ENCODE assay signal across 9 mouse cellular contexts in the genomic region with DNA sequence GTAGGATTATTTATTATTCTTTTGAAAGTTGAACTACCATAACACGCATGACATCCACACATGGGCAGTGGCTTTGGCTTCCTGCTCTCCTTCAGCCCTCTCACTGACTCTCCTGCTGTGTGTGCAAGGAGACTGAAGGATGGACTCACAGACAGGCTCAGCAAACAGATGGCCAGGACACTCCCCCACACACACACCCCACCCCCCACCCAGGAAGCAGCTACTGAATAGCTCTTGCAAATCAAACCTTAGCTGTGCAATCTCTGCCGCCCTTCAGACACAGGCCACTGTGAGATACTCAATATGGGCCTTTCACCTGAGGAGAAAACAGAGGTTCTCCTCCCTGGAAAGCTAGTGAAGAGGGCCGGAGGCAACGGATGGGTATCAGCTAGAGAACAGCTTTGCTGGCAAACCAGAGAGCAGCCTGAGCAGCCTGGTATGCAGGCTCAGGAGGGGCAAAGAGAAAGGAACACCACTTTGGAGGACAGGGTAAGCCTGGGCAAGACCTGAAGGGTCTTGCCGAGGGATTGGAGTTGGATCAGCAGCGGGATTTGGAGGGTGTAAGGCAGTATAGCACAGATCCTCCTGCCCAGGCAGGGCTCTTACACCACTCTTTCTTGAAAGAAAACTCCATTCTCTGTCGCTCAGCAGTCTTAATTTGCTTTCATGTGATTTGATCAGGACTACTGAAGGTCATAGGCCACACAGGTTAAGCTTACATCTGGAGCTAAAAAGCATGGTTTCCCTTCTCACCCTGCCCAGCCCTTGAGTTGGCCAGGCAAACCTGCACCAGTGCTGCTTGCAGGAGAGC. TPM values are rescaled to one million over a fixed set of nuclear protein-coding genes. Genes with fewer than 3 reads are reported as not detected.
DNase-seq lines count a peak whose midpoint lies in the region; ATAC-seq and TF ChIP-seq lines count a peak whose summit lies in the region.
"Had no signal": no experiment of that assay in that cellular context is flagged by ENCODE, and none has a peak within 500 bp of the region (broad histone marks: within the 10 kb centered on the region; RNA-seq: fewer than 3 reads in every experiment).

No protein-coding gene starts in this region.

- no peaks in the 10 kb centered on the region for H3K79me2 ChIP-seq in heart, adult 2 months (replicated peaks; ENCODE audit: control insufficient read depth, insufficient read depth, low read length)

- H3K27me3 ChIP-seq in heart, embryonic 15.5 days: peaks cover 42% of the 10 kb centered on the region
- H3K27me3 ChIP-seq in heart, adult 2 months (ENCODE audit: control insufficient read depth, insufficient read depth, low read length): no peaks in the 10 kb centered on the region
- no peaks in the 10 kb centered on the region for H3K27me3 ChIP-seq in hindbrain, embryonic 16.5 days (replicated peaks; ENCODE audit: control insufficient read depth, insufficient read depth, low read length)
- no peaks in the 10 kb centered on the region for H3K27me3 ChIP-seq in neural tube, embryonic 14.5 days (ENCODE audit: control insufficient read depth, insufficient read depth, low read length)

- no peak overlapping the region for H3K27ac ChIP-seq in heart, embryonic 15.5 days
- no peak overlapping the region for H3K27ac ChIP-seq in heart, adult 2 months
- H3K27ac ChIP-seq in hindbrain, embryonic 16.5 days (ENCODE audit: low read depth, low read length): peak overlapping the region; percentile 31; the same call in 1 of the 2 replicates
- H3K27ac ChIP-seq in neural tube, embryonic 14.5 days (ENCODE audit: low read depth, low read length): no peak overlapping the region

- H3K9me3 ChIP-seq in heart, embryonic 15.5 days (replicated peaks): no peaks in the 10 kb centered on the region
- H3K9me3 ChIP-seq in hindbrain, embryonic 16.5 days (ENCODE audit: control insufficient read depth, low read length): no peaks in the 10 kb centered on the region
- no peaks in the 10 kb centered on the region for H3K9me3 ChIP-seq in neural tube, embryonic 14.5 days (ENCODE audit: control insufficient read depth, low read length)

- 62% methylated on average over 7 of the region's 7 CpGs for WGBS in heart, embryonic 15.5 days
- WGBS in heart, adult 2 months: 87% methylated on average over 7 of the region's 7 CpGs
- 18% methylated on average over 7 of the region's 7 CpGs for WGBS in hindbrain, embryonic 16.5 days
- 25% methylated on average over 7 of the region's 7 CpGs for WGBS in neural tube, embryonic 14.5 days

- H3K36me3 ChIP-seq in heart, embryonic 15.5 days: no peaks in the 10 kb centered on the region
- H3K36me3 ChIP-seq in heart, adult 2 months (ENCODE audit: control insufficient read depth, insufficient read depth, low read length): no peaks in the 10 kb centered on the region
- H3K36me3 ChIP-seq in hindbrain, embryonic 16.5 days (ENCODE audit: control insufficient read depth, insufficient read depth, low read length): no peaks in the 10 kb centered on the region
- no peaks in the 10 kb centered on the region for H3K36me3 ChIP-seq in neural tube, embryonic 14.5 days (ENCODE audit: control insufficient read depth, insufficient read depth, low read length)

- no peak overlapping the region for H3K9ac ChIP-seq in heart, embryonic 15.5 days
- no peak overlapping the region for H3K9ac ChIP-seq in heart, adult 2 months (ENCODE audit: low read depth, low read length)
- peak overlapping the region; percentile 64 for H3K9ac ChIP-seq in hindbrain, embryonic 16.5 days (ENCODE audit: low read depth, low read length)
- H3K9ac ChIP-seq in neural tube, embryonic 14.5 days (replicated peaks; ENCODE audit: low read depth, low read length): peak overlapping the region; percentile 18

- TF ChIP-seq CTCF in heart, adult 2 months (IDR thresholded peaks at IDR 0.05): no peak

- no peak for TF ChIP-seq POLR2A in heart, adult 2 months (IDR thresholded peaks at IDR 0.05; ENCODE audit: insufficient read depth, low read depth, low read length)

- intact Hi-C loops in heart, adult 2 months (cut with DNase I): loop anchor here (5.0 kb wide), 1 partner anchor 94 kb away; no protein-coding TSS in a partner anchor

- DNase-seq in heart, adult 2 months: no peak
- peak; percentile 45 to 49 for DNase-seq in cerebellum, postnatal 10 days

- ATAC-seq in heart, embryonic 15.5 days (replicated peaks; ENCODE audit: insufficient number of reproducible peaks, insufficient read depth, low FRiP score, low read depth): no peak
- ATAC-seq in hindbrain, embryonic 16.5 days: no peak
- ATAC-seq in neural tube, embryonic 14.5 days (ENCODE audit: low read depth): no peak
- no peak for ATAC-seq in megakaryocyte progenitor cell, adult 5-6 weeks (replicated peaks; ENCODE audit: poor library complexity)
- ATAC-seq in megakaryocyte, adult 5-6 weeks (ENCODE audit: poor library complexity, severe bottlenecking): no peak
- no peak for ATAC-seq in erythroblast, adult 5-6 weeks (replicated peaks; ENCODE audit: low FRiP score, poor library complexity, severe bottlenecking)

- TF ChIP-seq EP300 in heart, adult 2 months (IDR thresholded peaks at IDR 0.05; ENCODE audit: insufficient read depth, low read depth, low read length): no peak

- 0 out of 2 replicates have a peak overlapping the region, but pooled peaks have one; percentile 85 for H3K4me3 ChIP-seq in heart, embryonic 15.5 days
- H3K4me3 ChIP-seq in heart, adult 2 months: no peak overlapping the region
- H3K4me3 ChIP-seq in hindbrain, embryonic 16.5 days (ENCODE audit: low read length): peak overlapping the region; percentile 52
- peak overlapping the region; percentile 82 for H3K4me3 ChIP-seq in neural tube, embryonic 14.5 days (ENCODE audit: low read depth, low read length)
- H3K4me3 ChIP-seq: erythroblast, embryonic 14.5 days had no signal

- H3K4me2 ChIP-seq in heart, embryonic 15.5 days: peak overlapping the region; percentile 100; the same call in 1 of the 2 replicates
- peak overlapping the region; percentile 92 for H3K4me2 ChIP-seq in hindbrain, embryonic 16.5 days (ENCODE audit: low read length)
- H3K4me2 ChIP-seq in neural tube, embryonic 14.5 days (ENCODE audit: low read depth, low read length): peak overlapping the region; percentile 93

- H3K4me1 ChIP-seq in heart, embryonic 15.5 days (replicated peaks): peaks cover 27% of the 10 kb centered on the region
- peaks cover 1% of the 10 kb centered on the region for H3K4me1 ChIP-seq in heart, adult 2 months (ENCODE audit: control insufficient read depth, insufficient read depth, low read length)
- H3K4me1 ChIP-seq in hindbrain, embryonic 16.5 days (ENCODE audit: control insufficient read depth, insufficient read depth, low read depth, low read length): peaks cover 44% of the 10 kb centered on the region
- H3K4me1 ChIP-seq in neural tube, embryonic 14.5 days (ENCODE audit: control insufficient read depth, insufficient read depth, low read length): peaks cover 27% of the 10 kb centered on the region

RNA-seq across cellular contexts. Expression of gene Mtcl1, which starts 3.1 kb away (rescaled TPM):
- 0.83 and 2.7 TPM in 2 replicates for polyA plus RNA-seq in heart, embryonic 15.5 days (2015; fragmentation: Nextera tagmentation; extraction: Ambion mirVana)
- 1 to 10 TPM; 5.9 to 6.8 TPM for total RNA-seq in heart, adult 2 months (2021)
- polyA plus RNA-seq in heart, adult 2 months (2012; rRNA removed): 1.5 TPM in 2 replicates
- 28.0 and 33.2 TPM in 2 replicates for polyA plus RNA-seq in hindbrain, embryonic 16.5 days (2015; fragmentation: Nextera tagmentation; extraction: Ambion mirVana)
- polyA plus RNA-seq in neural tube, embryonic 14.5 days (2014; fragmentation: Nextera tagmentation; extraction: Ambion mirVana): 33.4 and 33.8 TPM in 2 replicates
- total RNA-seq in megakaryocyte progenitor cell, adult 5-6 weeks (2015): not detected in 2 replicates
- 0.14 TPM in 1 of 2 replicates, not detected in the other for total RNA-seq in megakaryocyte progenitor cell, adult 5-6 weeks (2017)
- not detected in 2 replicates for total RNA-seq in megakaryocyte, adult 5-6 weeks (2015)
- total RNA-seq in megakaryocyte, adult 5-6 weeks (2017): 0.73 TPM in 1 of 2 replicates, not detected in the other
- not detected in 2 replicates for total RNA-seq in erythroblast, adult 5-6 weeks (2015; ENCODE audit: low replicate concordance)
- not detected in 2 replicates for total RNA-seq in erythroblast, adult 5-6 weeks (2017; ENCODE audit: low replicate concordance)
- polyA plus RNA-seq: erythroblast, embryonic 14.5 days had no signal

Comparison
In these comparisons a context has a peak if more than half of its experiments do, and no peak if none do; other contexts are left out.
1. H3K9ac ChIP-seq: peak in hindbrain, embryonic 16.5 days (single experiment) and neural tube, embryonic 14.5 days (single experiment); none in heart, embryonic 15.5 days (single experiment) and heart, adult 2 months (single experiment).
2. DNase-seq: peak in cerebellum, postnatal 10 days (2 of 2); none in heart, adult 2 months (0 of 2).
3. Peak in every context shown above with its lines, with median percentiles within 50 percentile points of each other: H3K4me2 ChIP-seq.